Mouse (Mus musculus) myocyte (in vitro differentiated cells): ENCODE measurements around the gene Gosr1.

Source experiments
- CEBPB ChIP-seq: IDR thresholded peaks from 2 replicates; pipeline ENCODE4 v1.6.1; 2011; ENCODE audit warnings: mild to moderate bottlenecking, moderate library complexity; ENCODE audit not compliant: poor library complexity, insufficient read depth, severe bottlenecking
- E2F4 ChIP-seq: IDR thresholded peaks from one replicate; pipeline ENCODE4 v1.6.1; 2011; ENCODE audit warnings: mild to moderate bottlenecking, control low read depth, moderate library complexity; ENCODE audit not compliant: insufficient read depth
- MYOD1 ChIP-seq, 3 experiments: IDR thresholded peaks; one replicate each; pipeline ENCODE4 v1.6.1; 2011; ENCODE audit warnings: control low read depth in 2 of 3, low read depth in 2 of 3, mild to moderate bottlenecking in 2 of 3, moderate library complexity in 1 of 3; ENCODE audit not compliant: insufficient read length in 2 of 3, control insufficient read depth in 1 of 3
- POLR2A ChIP-seq: IDR thresholded peaks from one replicate; pipeline ENCODE4 v1.6.1; 2011; ENCODE audit warnings: low read depth, mild to moderate bottlenecking, control low read depth, moderate library complexity; ENCODE audit not compliant: insufficient read length
- SRF ChIP-seq: IDR thresholded peaks from one replicate; pipeline ENCODE4 v1.6.1; 2011; ENCODE audit warnings: low read depth; ENCODE audit not compliant: control insufficient read depth, insufficient read length

GRCm38 (mm10) chr11:76773811-76774210 lies 10.4 kb upstream of the Gosr1 start:
- TF ChIP-seq E2F4 (no peak), MYOD1 (IDR thresholded peaks at IDR 0.05; ENCODE audit: control insufficient read depth in 1 of 3, insufficient read length in 2 of 3, low read depth in 2 of 3) (no peak), SRF (no peak), CEBPB (no peak), POLR2A (no peak)
